Mouse (Mus musculus): Measurements from ENCODE around the gene Rchy1. TPM values are rescaled to one million over a fixed set of nuclear protein-coding genes. Genes with fewer than 3 reads are reported as not detected.

Gene Rchy1
- total and polyA plus RNA-seq, 3 experiments: 24.8 to 74.4 (median 26.9) TPM

GRCm38 (mm10) chr5:91987236-91987635 lies 24.4 kb upstream of the Rchy1 start, which contains the start of gene Odaph:
Gene Odaph, plus strand, starts transcription at chr5:91987475.
- no peaks in the 10 kb centered on the region for H3K27me3 ChIP-seq (ENCODE audit: control insufficient read depth in 1 of 2, insufficient read depth in 2 of 2, low read length in 2 of 2)
- H3K9me3 ChIP-seq (replicated peaks; ENCODE audit: insufficient read depth, low read length): no peaks in the 10 kb centered on the region
- no peak for TF ChIP-seq UBTF (IDR thresholded peaks at IDR 0.05; ENCODE audit: borderline replicate concordance, insufficient read depth, low read depth, low read length)
- TF ChIP-seq ELF1 (IDR thresholded peaks at IDR 0.05; ENCODE audit: low read depth, low read length): no peak
- TF ChIP-seq E2F4 (IDR thresholded peaks at IDR 0.05; ENCODE audit: borderline replicate concordance, low read depth, low read length): no peak
- no peak for TF ChIP-seq MYC (IDR thresholded peaks at IDR 0.05; ENCODE audit: low read depth, low read length)
- TF ChIP-seq MAX (IDR thresholded peaks at IDR 0.05; ENCODE audit: low read length): no peak
- no peak for TF ChIP-seq POLR2A (IDR thresholded peaks at IDR 0.05; ENCODE audit: control insufficient read depth in 1 of 2, insufficient read depth in 1 of 2, low read depth in 1 of 2, low read length in 2 of 2, poor library complexity in 1 of 2)
- TF ChIP-seq MYB (IDR thresholded peaks at IDR 0.05; ENCODE audit: low read depth, low read length): no peak
- no peak within 1 kb of the TSS for H3K27ac ChIP-seq (ENCODE audit: control insufficient read depth, low read depth, low read length)
- H3K4me1 ChIP-seq (ENCODE audit: control insufficient read depth in 1 of 2, insufficient read depth in 2 of 2, low read length in 2 of 2): peaks cover 2 to 12% of the 10 kb centered on the region in 2 experiments; a peak in 2 of 4 replicates
- no peak within 1 kb of the TSS for H3K9ac ChIP-seq (ENCODE audit: control insufficient read depth, low read depth, low read length, poor library complexity, severe bottlenecking)
- DNase-seq (ENCODE audit: low read depth, low spot score): no peak
- H3K36me3 ChIP-seq (ENCODE audit: control insufficient read depth in 1 of 2, insufficient read depth in 2 of 2, low read length in 2 of 2): peaks cover 0 to 9% of the 10 kb centered on the region in 2 experiments; a peak in 2 of 4 replicates
- H3K79me2 ChIP-seq (ENCODE audit: control insufficient read depth, insufficient read depth, low read length, poor library complexity): no peaks in the 10 kb centered on the region
- H3K4me3 ChIP-seq (ENCODE audit: control insufficient read depth in 1 of 2, insufficient read depth in 1 of 2, low read depth in 2 of 2, low read length in 2 of 2): no peak within 1 kb of the TSS

GRCm38 (mm10) chr5:91985721-91986120 lies 22.9 kb upstream of the Rchy1 start:
- Histone ChIP-seq H3K36me3 (ENCODE audit: control insufficient read depth in 1 of 2, insufficient read depth in 2 of 2, low read length in 2 of 2) (no peaks in the 10 kb centered on the region), H3K9ac (ENCODE audit: control insufficient read depth, low read depth, low read length, poor library complexity, severe bottlenecking) (no peak overlapping the region), H3K27me3 (ENCODE audit: control insufficient read depth in 1 of 2, insufficient read depth in 2 of 2, low read length in 2 of 2) (no peaks in the 10 kb centered on the region), H3K9me3 (replicated peaks; ENCODE audit: insufficient read depth, low read length) (no peaks in the 10 kb centered on the region), H3K79me2 (ENCODE audit: control insufficient read depth, insufficient read depth, low read length, poor library complexity) (no peaks in the 10 kb centered on the region), H3K4me1 (ENCODE audit: control insufficient read depth in 1 of 2, insufficient read depth in 2 of 2, low read length in 2 of 2) (0 out of 4 replicates have a peak, but pooled peaks cover 0 to under 1% of the 10 kb centered on the region in 2 experiments), H3K27ac (ENCODE audit: control insufficient read depth, low read depth, low read length) (no peak overlapping the region), H3K4me3 (ENCODE audit: control insufficient read depth in 1 of 2, insufficient read depth in 1 of 2, low read depth in 2 of 2, low read length in 2 of 2) (no peak overlapping the region)
- no peak for TF ChIP-seq MYB (IDR thresholded peaks at IDR 0.05; ENCODE audit: low read depth, low read length)
- TF ChIP-seq POLR2A (IDR thresholded peaks at IDR 0.05; ENCODE audit: control insufficient read depth in 1 of 2, insufficient read depth in 1 of 2, low read depth in 1 of 2, low read length in 2 of 2, poor library complexity in 1 of 2): no peak
- no peak for TF ChIP-seq CHD2 (IDR thresholded peaks at IDR 0.05; ENCODE audit: low read length)
- TF ChIP-seq CHD1 (IDR thresholded peaks at IDR 0.05; ENCODE audit: low read depth, low read length): no peak
- no peak for TF ChIP-seq JUND (IDR thresholded peaks at IDR 0.05; ENCODE audit: low read depth, low read length)
- no peak for TF ChIP-seq MAX (IDR thresholded peaks at IDR 0.05; ENCODE audit: low read length)
- no peak for TF ChIP-seq TCF12 (IDR thresholded peaks at IDR 0.05; ENCODE audit: low read depth, low read length)
- no peak for DNase-seq (ENCODE audit: low read depth, low spot score)

DNA sequence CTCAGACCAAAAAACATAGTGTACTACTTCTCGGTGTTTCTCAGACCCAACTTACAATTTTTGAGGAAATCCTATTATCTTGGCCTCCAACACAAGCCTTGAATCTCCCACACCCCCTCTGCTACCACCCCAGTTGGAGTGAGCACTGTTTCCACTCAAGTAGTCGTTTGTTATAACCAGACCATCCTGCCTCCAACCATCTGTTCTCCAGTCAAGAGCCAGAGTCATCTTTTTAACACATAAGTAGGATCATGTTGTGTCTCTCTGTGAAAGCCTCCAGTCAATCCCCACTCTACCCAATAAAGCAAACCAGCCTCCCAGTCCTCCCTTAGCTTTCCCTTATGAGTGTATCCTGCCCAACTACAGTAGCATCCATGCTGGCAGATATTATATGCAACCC lies 20.6 kb upstream of the Rchy1 start:
- Histone ChIP-seq H3K27ac (ENCODE audit: control insufficient read depth, low read depth, low read length) (no peak overlapping the region), H3K4me3 (ENCODE audit: control insufficient read depth in 1 of 2, insufficient read depth in 1 of 2, low read depth in 2 of 2, low read length in 2 of 2) (no peak overlapping the region), H3K79me2 (ENCODE audit: control insufficient read depth, insufficient read depth, low read length, poor library complexity) (no peaks in the 10 kb centered on the region), H3K27me3 (ENCODE audit: control insufficient read depth in 1 of 2, insufficient read depth in 2 of 2, low read length in 2 of 2) (no peaks in the 10 kb centered on the region), H3K9ac (ENCODE audit: control insufficient read depth, low read depth, low read length, poor library complexity, severe bottlenecking) (no peak overlapping the region), H3K36me3 (ENCODE audit: control insufficient read depth in 1 of 2, insufficient read depth in 2 of 2, low read length in 2 of 2) (no peaks in the 10 kb centered on the region), H3K4me1 (ENCODE audit: control insufficient read depth in 1 of 2, insufficient read depth in 2 of 2, low read length in 2 of 2) (no peaks in the 10 kb centered on the region), H3K9me3 (replicated peaks; ENCODE audit: insufficient read depth, low read length) (no peaks in the 10 kb centered on the region)
- no peak for TF ChIP-seq SMC3 (IDR thresholded peaks at IDR 0.05; ENCODE audit: low read depth, low read length)
- TF ChIP-seq MAZ (IDR thresholded peaks at IDR 0.05; ENCODE audit: low read depth, low read length): no peak
- no peak for TF ChIP-seq TAL1 (IDR thresholded peaks at IDR 0.05; ENCODE audit: low read length)
- no peak for TF ChIP-seq CHD2 (IDR thresholded peaks at IDR 0.05; ENCODE audit: low read length)
- TF ChIP-seq MAFK (IDR thresholded peaks at IDR 0.05; ENCODE audit: borderline replicate concordance, low read depth, low read length): no peak
- no peak for TF ChIP-seq ZNF384 (IDR thresholded peaks at IDR 0.05; ENCODE audit: low read depth, low read length)
- TF ChIP-seq POLR2AphosphoS5 (IDR thresholded peaks at IDR 0.05; ENCODE audit: borderline replicate concordance, low read depth, low read length): no peak
- TF ChIP-seq ZMIZ1 (IDR thresholded peaks at IDR 0.05; ENCODE audit: low read depth, low read length): no peak
- TF ChIP-seq HCFC1 (IDR thresholded peaks at IDR 0.05; ENCODE audit: low read depth, low read length): no peak
- no peak for TF ChIP-seq POLR2AphosphoS2 (IDR thresholded peaks at IDR 0.05; ENCODE audit: low read length)
- TF ChIP-seq GATA1 (IDR thresholded peaks at IDR 0.05; ENCODE audit: low read depth, low read length): no peak
- TF ChIP-seq EP300 (IDR thresholded peaks at IDR 0.05; ENCODE audit: low read depth in 1 of 2, low read length in 2 of 2): no peak
- TF ChIP-seq E2F4 (IDR thresholded peaks at IDR 0.05; ENCODE audit: borderline replicate concordance, low read depth, low read length): no peak
- no peak for TF ChIP-seq MYB (IDR thresholded peaks at IDR 0.05; ENCODE audit: low read depth, low read length)
- no peak for TF ChIP-seq ELF1 (IDR thresholded peaks at IDR 0.05; ENCODE audit: low read depth, low read length)
- no peak for TF ChIP-seq TBP (IDR thresholded peaks at IDR 0.05; ENCODE audit: low read depth, low read length)
- DNase-seq (ENCODE audit: low read depth, low spot score): no peak

All from MEL (cell line).